Comparison of ENCODE assay signal across 22 mouse cellular contexts in genomic region chr5:64348780-64349179, GRCm38 (mm10).
DNase-seq lines count a peak whose midpoint lies in the region; ATAC-seq and TF ChIP-seq lines count a peak whose summit lies in the region.
"Had no signal": no experiment of that assay in that cellular context is flagged by ENCODE, and none has a peak within 500 bp of the region (broad histone marks: within the 10 kb centered on the region; RNA-seq: fewer than 3 reads in every experiment).

No protein-coding gene starts in this region.

- H3K9ac ChIP-seq in kidney, embryonic 14.5 days (ENCODE audit: low read depth, low read length) = no peak overlapping the region
- H3K9ac ChIP-seq in kidney, embryonic 15.5 days = no peak overlapping the region
- H3K9ac ChIP-seq: hindbrain, embryonic 12.5 days; liver, postnatal 0 days had no signal

- ATAC-seq in kidney, embryonic 14.5 days (ENCODE audit: low FRiP score, low TSS enrichment) = no peak
- ATAC-seq in kidney, embryonic 15.5 days (replicated peaks; ENCODE audit: low FRiP score) = no peak
- ATAC-seq: liver, postnatal 0 days had no signal

- peaks cover 29% of the 10 kb centered on the region for H3K36me3 ChIP-seq in kidney, embryonic 14.5 days (ENCODE audit: control insufficient read depth, insufficient read depth, low read length)
- peaks cover 56% of the 10 kb centered on the region for H3K36me3 ChIP-seq in kidney, embryonic 15.5 days

- peaks cover 10% of the 10 kb centered on the region for H3K4me1 ChIP-seq in kidney, embryonic 14.5 days (ENCODE audit: control insufficient read depth, insufficient read depth, low read length)
- H3K4me1 ChIP-seq in brown adipose tissue, adult 24 weeks (ENCODE audit: control insufficient read depth, insufficient read depth, insufficient read length, low read length) = peaks cover 20% of the 10 kb centered on the region
- H3K4me1 ChIP-seq in kidney, embryonic 15.5 days = peaks cover 32% of the 10 kb centered on the region

- H3K9me3 ChIP-seq in kidney, embryonic 14.5 days (ENCODE audit: control insufficient read depth, low read length) = no peaks in the 10 kb centered on the region
- no peaks in the 10 kb centered on the region for H3K9me3 ChIP-seq in kidney, embryonic 15.5 days (replicated peaks)
- H3K9me3 ChIP-seq: heart, embryonic 10.5 days; hindbrain, embryonic 12.5 days; megakaryocyte, embryonic 14.5 days had no signal

- WGBS in kidney, embryonic 14.5 days = 88% methylated on average over 8 of the region's 8 CpGs
- WGBS in kidney, embryonic 15.5 days = 86% methylated on average over 8 of the region's 8 CpGs

- intact Hi-C loops in gastrocnemius, adult 2 months (cut with DNase I) = no loop called here

- peak; percentile 59 for DNase-seq in gastrocnemius, adult 2 months
- no peak for DNase-seq in gastrocnemius, postnatal 4 days (ENCODE audit: low spot score in 2 of 2)
- DNase-seq in kidney, adult 18-20 months = peak; percentile 71
- no peak for DNase-seq in urinary bladder, postnatal 10 days (ENCODE audit: low spot score)
- DNase-seq in layer of hippocampus, adult 8-10 months (ENCODE audit: low spot score in 2 of 2) = no peak
- DNase-seq: adrenal gland, adult 2 months; B cell, adult 2 months; cerebellum, adult 11 months; cerebellum, postnatal 25 days; embryo, embryonic 11 days; heart, postnatal 10 days; left cerebral cortex, postnatal 4 days; liver, postnatal 0 days; lung, postnatal 10 days; thymus, postnatal 25 days had no signal

- H3K4me3 ChIP-seq in gastrocnemius, adult 2 months = no peak overlapping the region
- no peak overlapping the region for H3K4me3 ChIP-seq in kidney, embryonic 14.5 days (ENCODE audit: low read length)
- no peak overlapping the region for H3K4me3 ChIP-seq in brown adipose tissue, adult 24 weeks (ENCODE audit: insufficient read depth, low read depth, low read length)
- H3K4me3 ChIP-seq in kidney, embryonic 15.5 days (replicated peaks) = no peak overlapping the region
- H3K4me3 ChIP-seq: heart, embryonic 10.5 days; hindbrain, embryonic 12.5 days; left cerebral cortex, adult 2 months; megakaryocyte, embryonic 14.5 days had no signal

- H3K27ac ChIP-seq in gastrocnemius, adult 2 months = no peak overlapping the region
- H3K27ac ChIP-seq in kidney, embryonic 14.5 days (ENCODE audit: low read depth, low read length) = no peak overlapping the region
- H3K27ac ChIP-seq in brown adipose tissue, adult 24 weeks (replicated peaks; ENCODE audit: low read depth, low read length) = 0 out of 2 replicates have a peak overlapping the region, but pooled peaks have one; percentile 37
- 0 out of 2 replicates have a peak overlapping the region, but pooled peaks have one; percentile 6 for H3K27ac ChIP-seq in kidney, embryonic 15.5 days
- H3K27ac ChIP-seq: heart, embryonic 10.5 days; hindbrain, embryonic 12.5 days; left cerebral cortex, adult 2 months had no signal

- TF ChIP-seq CTCF in gastrocnemius, adult 2 months (IDR thresholded peaks at IDR 0.05) = no peak

- no peaks in the 10 kb centered on the region for H3K27me3 ChIP-seq in kidney, embryonic 14.5 days (ENCODE audit: control insufficient read depth, insufficient read depth, low read length)
- no peaks in the 10 kb centered on the region for H3K27me3 ChIP-seq in kidney, embryonic 15.5 days
- H3K27me3 ChIP-seq: hindbrain, embryonic 12.5 days; megakaryocyte, embryonic 14.5 days had no signal

- no peak overlapping the region for H3K4me2 ChIP-seq in kidney, embryonic 14.5 days (replicated peaks; ENCODE audit: low read depth, low read length)
- H3K4me2 ChIP-seq in kidney, embryonic 15.5 days = no peak overlapping the region
- H3K4me2 ChIP-seq: hindbrain, embryonic 12.5 days had no signal

Comparison
In these comparisons a context has a peak if more than half of its experiments do, and no peak if none do; other contexts are left out.
1. DNase-seq: peak in gastrocnemius, adult 2 months (single experiment) and kidney, adult 18-20 months (single experiment); none in gastrocnemius, postnatal 4 days (0 of 2), urinary bladder, postnatal 10 days (single experiment) and layer of hippocampus, adult 8-10 months (0 of 2).
2. H3K27ac ChIP-seq: peak in brown adipose tissue, adult 24 weeks (single experiment) and kidney, embryonic 15.5 days (single experiment); none in gastrocnemius, adult 2 months (single experiment) and kidney, embryonic 14.5 days (single experiment).